Mouse (Mus musculus): ENCODE measurements around the gene Tmcc3. TPM values are rescaled to one million over a fixed set of nuclear protein-coding genes. Genes with fewer than 3 reads are reported as not detected.

The Tmcc3 gene
- 26.0 and 66.8 TPM in 2 replicates for polyA plus RNA-seq (2012; rRNA removed)

DNA sequence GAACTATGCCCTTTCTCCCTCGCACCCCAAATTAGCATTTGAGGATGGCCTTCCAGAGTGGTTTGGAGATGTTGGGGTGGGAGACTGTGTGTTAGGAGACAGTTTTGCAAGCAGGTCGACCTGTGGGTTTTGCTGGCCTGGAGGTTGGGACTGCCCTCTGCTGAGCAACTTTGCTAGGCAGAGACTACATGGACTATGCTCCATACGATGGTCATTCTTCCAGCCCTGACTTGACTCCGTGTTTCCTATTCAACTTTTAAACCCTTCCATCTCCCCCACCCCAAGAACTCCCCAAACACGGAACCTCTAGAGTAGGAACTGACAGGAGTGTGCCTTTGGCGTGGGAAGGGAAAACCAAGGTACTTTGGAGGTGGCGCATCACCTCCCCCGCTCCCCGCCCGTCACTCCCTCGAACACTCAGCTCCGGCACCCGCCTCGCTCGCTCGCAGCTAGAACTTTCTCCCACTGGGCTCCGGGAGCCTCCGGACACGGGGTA, at the start of gene Tmcc3:
Gene Tmcc3 (plus strand): TSS at position 439 of the 496 bp plus-strand sequence.
- WGBS: 1% methylated on average over 19 of the region's 19 CpGs
- DNase-seq (ENCODE audit: low read depth, low spot score): no peak

DNA sequence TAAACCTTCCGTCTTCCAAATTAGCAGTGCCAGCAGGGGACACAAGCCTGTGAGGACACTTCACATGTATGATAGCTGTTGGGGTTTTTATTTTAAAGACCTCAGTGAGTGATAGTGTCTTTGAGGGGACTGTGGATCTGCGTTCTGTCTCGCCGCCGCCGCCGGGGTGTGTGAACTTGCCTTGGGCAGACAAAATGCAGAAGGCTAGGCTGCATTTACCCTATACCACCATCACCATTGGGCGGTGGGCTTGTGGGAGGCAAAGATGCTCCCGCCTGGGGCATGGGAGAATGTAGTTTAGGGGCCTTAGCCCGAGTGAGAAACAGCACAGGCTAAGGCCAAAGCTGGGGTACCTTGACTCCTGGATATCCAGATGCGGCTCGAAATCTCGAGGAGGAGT, 49.1 kb upstream of the Tmcc3 start:
- no peak for DNase-seq (ENCODE audit: low read depth, low spot score)
- 90% methylated on average over 13 of the region's 13 CpGs for whole genome bisulfite sequencing

DNA sequence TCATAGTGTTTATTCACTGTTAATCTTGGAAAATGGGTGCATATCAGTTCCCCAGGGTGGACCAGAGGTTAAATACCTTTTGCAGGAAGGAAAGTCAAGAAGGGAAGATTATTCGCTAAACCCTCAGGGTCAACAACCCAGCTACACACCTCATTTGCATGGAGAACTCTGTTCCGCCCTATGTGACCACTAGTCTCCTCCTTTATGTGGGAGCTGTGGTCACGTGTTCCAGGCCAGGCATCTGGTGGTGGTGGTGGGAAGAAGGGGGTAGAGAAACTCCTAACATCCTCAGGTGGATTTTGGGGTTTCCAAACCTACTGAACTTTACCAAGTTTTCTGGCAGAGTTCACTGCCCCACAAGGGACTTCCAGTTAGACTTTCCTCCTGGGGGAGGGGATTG, 48.5 kb upstream of the Tmcc3 start:
- WGBS: 57% methylated on average over 3 of the region's 3 CpGs
- no peak for DNase-seq (ENCODE audit: low read depth, low spot score)

DNA sequence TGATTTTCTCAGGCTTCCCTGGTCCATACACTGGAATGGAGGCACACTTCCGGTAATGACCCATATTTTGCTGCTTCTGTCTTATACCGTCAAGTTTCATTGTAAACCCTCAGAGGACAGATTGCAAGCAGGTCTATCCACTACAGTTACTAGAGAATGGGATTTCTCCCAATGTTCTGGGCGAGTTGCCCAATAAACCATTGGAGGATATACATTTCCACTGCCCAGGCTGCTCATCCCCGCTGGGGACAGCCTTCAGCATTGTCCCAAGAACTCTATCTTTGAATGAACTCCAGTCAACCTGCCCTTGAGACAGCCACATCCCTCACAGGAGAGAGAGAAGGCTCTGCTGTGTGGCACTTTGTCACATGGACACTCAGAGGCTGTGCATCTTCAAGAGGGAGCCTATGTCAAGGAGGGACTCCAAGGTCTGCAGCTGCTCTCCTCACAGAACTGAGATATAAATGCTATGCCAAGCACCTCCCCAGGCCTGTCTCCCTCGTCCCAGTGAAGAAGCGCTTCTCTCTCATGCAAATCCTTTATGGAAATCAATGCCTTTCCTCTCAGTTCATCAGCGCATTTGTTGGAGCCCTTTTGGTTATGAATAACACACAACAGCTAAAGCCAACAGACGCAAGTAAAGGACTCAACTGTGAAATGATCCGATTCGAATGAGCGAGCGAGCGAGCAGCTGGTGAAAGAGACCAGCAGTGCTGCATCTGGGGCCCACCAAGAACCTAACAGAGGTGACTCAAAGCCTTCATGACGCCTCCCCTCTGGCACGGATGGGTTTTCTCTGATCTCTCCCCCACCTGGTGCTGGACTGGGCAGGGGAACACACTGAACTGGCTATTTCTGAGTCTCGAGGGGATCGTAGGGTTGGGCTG, 45.9 kb upstream of the Tmcc3 start:
- DNase-seq (ENCODE audit: low read depth, low spot score): no peak
- WGBS: 70% methylated on average over 17 of the region's 17 CpGs

DNA sequence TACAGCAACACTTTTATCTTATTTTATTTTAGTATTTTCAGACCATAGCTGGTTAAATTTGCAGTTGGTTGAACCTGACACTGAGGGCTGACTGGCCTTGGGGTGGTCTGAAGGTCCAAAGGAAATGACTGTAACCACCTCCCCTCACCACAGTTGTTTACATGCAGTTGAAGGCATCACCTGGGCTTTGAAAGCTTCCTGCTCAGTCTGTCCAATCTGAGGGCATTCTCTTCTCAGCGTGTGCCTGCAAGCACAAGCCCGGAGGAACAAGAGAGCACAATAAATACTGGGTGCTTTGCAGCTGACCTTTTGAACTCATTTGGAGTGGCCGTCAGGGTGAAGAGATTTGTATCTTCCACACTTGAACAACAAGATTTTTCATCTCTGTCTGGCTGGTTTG, 36.4 kb upstream of the Tmcc3 start:
- no peak for DNase-seq (ENCODE audit: low read depth, low spot score)
- 5% methylated on average over 3 of the region's 3 CpGs for WGBS

DNA sequence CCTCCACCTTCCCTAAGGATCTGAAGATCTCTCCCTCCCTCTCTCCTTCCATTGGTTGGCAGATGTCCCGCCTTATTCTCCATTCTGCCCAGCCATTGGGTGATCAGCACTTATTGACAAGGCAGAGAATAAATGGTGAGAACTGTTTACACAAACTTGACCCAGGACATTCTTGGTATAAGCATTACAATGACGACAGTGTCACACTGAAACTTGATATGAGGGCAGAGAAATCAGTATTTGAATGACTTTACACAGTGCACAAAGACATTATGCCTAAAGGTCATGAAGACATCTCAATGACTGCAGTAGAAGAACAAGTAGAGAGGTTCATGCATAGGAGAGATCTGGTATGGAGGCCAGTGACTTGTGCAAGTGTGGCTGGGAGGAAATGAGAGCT, 35.2 kb upstream of the Tmcc3 start:
- WGBS: 50% methylated on average over 2 of the region's 2 CpGs
- DNase-seq (ENCODE audit: low read depth, low spot score): no peak

DNA sequence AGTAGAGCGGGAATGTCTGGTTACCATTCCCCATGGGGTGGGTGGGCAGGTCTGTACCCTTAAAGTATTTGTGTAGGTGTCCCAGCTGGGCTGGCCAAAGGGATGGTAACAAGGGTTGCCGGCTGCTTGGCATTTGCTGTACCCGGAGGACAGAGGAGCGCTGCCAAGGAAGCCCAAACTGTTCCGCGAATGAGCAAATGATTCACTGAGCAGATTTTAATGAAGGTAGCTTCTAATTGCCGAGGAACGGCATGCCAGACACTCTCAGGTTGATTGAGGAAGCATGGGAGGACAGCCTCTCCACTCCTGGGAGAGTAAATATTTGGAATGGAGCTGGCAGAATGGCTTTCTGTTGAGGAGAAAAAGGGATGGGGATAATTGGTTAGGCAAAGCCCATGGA, 29.6 kb upstream of the Tmcc3 start:
- WGBS: 38% methylated on average over 8 of the region's 8 CpGs
- no peak for DNase-seq (ENCODE audit: low read depth, low spot score)

DNA sequence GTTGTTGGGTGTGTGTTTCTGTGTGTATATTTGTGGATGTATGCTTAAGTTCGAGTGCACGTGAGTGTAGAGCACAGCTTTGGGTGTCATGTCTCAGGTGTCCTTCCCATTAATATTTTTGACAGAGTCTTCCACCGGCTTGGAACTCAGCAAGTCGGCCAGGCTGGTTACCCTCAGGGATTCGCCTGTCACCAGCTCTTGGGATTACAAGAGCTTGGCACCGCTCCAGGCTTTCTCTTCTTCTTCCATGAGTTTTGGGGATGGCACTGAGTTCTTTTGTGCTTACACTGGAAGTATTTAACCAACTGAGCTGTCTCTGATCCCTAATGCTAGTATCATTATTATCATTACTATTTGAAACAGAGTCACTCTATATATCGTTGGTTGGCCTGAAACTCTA, 29.0 kb upstream of the Tmcc3 start:
- DNase-seq (ENCODE audit: low read depth, low spot score): no peak
- WGBS: 85% methylated on average over 7 of the region's 7 CpGs

DNA sequence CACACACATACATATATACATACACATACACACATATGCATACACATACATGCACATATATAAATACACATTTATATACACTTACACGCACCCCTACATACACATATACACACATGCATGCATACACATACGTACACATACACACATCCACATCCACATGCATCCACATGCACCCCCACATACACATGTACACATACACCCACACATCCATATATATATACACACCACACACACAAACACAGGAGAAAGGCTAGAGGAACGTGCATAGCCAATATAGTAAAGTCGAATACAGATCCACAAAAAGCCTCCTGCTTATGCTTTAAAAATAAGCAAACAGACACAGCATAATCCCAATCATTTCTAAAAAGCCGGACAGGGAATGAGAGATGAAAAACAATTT, 17.3 kb upstream of the Tmcc3 start:
- WGBS: 86% methylated on average over 5 of the region's 5 CpGs
- no peak for DNase-seq (ENCODE audit: low read depth, low spot score)

DNA sequence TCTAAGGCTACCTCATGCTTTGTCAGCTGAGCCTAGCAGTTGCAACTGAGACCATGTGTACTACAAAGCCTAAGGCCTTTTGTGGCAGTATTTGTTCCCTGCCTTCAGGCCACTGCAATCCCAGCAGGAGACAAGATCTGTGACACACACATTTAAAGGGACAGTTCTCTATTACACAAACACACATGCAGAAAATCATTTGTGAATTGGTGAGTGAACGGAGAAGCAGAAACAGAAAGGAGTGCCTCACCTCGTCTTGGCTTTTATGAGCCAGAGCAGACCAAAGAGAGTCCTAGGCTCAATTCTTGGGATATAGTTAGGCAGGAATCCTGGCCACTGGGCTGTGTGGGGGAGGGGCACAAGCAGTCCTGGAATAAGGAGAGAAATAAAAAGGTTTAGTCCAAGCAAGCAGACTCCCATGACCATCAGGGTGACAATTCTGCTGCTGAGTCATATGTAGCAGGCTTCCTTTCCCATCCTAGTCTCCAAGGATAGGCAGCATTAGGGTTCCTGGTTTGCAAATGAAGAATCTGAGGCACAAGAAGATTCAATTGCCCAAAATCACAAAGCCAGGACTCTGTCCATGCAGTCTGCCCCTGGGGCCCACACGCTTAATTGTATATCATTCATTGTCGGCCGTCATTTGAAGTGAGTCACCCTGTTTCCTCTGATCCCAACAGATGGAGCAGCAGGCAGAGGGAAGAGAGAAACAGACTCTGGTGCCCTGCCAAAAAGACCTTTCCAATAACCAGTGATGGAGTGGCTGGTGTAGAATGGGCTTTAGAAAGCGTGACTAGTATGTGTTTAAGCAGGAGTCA, 16.6 kb upstream of the Tmcc3 start:
- no peak for DNase-seq (ENCODE audit: low read depth, low spot score)
- WGBS: 45% methylated on average over 6 of the region's 6 CpGs

DNA sequence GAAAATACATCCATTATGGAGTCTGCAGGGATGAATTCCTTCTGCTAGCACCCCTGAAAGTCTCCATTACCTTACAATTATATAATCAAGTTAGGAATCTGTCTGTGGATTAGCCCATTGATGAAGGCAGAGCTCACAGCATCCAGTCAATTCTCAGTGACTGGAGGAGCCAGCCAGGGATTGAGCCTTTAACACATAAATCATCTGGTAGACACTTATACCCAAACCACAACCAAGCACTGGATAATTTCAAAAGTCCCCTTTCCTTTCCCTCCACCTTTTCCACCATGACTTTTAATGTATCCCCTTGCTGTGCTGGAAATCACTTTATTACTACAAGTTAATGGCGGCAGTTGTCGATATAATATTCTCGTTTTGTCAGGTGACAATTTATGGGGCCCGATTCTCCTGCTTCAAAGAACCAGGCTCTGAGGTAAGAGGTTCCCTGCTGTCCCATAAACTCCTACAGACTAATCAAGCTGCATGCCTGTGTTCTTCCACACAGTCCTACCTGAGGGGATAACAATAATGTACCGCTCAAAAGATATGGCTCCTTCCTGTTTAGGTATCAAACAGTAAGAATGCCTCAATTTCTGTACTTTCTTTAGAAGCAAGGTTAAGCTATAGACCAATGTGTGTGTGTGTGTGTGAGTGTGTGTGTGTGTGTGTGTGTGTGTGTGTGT, 15.7 kb upstream of the Tmcc3 start:
- no peak for DNase-seq (ENCODE audit: low read depth, low spot score)
- 74% methylated on average over 5 of the region's 5 CpGs for WGBS

DNA sequence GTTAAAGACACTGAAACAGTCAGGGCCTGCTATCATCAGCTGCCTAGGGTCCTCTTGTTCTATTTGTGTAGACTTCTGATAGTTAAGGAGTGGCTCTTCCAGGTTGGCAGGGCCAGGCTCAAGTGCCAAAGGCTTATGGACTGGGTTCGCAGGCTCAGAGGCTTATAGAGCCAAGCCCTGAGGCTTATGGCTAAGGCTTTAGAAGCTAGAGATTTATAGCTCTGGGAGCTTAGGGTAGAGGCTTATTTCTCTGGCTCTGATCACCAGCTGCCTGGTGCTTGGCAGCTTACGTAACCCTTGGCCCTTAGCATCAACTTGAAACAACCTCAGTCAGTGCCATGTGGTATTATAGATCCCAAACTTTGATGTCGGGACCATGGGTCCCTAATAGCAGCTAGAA, 13.3 kb upstream of the Tmcc3 start, which contains the start of gene Gm4792:
Gene Gm4792 (minus strand): TSS at position 233 of the 400 bp plus-strand sequence.
- WGBS: 43% methylated on average over 3 of the region's 3 CpGs
- no peak for DNase-seq (ENCODE audit: low read depth, low spot score)

DNA sequence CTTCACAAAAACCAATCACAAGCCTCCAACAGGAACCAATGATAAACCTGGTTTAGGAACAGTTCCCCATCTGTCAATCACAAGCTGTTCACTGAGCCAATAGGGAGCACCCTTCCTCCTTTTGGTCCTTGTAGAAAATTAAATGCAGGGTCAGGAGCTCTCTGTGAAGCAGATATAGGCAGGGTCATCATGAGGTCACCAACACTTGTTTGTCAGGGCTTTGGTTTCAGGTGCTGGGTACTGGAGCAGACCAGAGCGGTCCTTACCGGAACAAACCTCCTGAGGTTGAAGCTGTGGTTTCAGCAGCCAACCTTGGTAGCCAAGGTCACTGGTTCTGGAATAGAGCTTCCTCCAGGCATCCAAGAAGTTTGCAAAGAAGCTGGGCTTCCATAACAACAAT, 12.4 kb upstream of the Tmcc3 start:
- DNase-seq (ENCODE audit: low read depth, low spot score): no peak
- 94% methylated on average over 2 of the region's 2 CpGs for WGBS

DNA sequence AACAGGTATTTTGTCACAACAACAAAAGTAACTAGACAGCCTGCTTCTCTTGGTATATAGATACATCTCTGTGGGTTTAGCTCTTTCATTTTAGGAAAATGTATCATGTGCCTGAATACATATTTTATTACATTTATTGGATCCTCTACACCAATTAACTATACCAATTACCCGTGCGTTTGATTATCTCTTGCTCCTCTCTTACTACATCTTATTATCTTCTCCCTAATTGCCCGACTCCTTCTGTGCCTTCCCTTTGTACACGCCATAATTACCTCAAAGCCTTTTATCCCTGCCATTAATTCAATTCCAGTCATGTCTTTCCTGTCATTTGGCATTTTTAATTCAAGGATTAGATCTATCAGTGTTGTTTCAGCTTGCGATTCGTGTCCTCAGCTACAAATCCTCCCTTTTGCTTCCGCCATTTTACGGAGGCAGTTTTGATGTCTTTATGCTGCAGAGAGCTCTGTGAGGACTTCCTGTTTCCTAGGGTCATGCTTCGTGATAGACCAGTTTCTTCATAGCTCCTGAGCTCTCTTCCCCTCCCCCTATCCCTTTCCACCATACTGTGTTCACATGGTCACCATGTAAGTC, 7.6 kb upstream of the Tmcc3 start:
- 82% methylated on average over 9 of the region's 9 CpGs for WGBS
- DNase-seq (ENCODE audit: low read depth, low spot score): no peak

DNA sequence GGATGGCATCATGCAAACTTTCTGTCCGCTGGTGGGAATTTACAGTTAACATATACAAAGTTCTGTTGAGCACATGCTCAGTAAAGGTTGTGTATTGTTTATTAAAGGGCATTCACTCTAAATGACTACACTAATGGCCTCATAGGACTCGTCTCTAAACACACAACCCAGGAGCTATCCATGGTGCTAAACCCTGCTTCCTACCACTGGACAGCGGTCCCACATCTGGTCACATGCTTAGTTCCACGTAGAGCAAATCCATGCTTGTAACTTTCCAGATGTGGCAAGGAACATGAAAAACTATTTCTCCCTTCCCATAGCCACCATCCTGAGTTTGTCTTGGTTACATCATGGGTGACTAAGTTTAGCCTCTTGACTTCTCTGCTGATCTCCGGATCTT, 6.2 kb upstream of the Tmcc3 start:
- no peak for DNase-seq (ENCODE audit: low read depth, low spot score)
- 51% methylated on average over 5 of the region's 5 CpGs for WGBS

DNA sequence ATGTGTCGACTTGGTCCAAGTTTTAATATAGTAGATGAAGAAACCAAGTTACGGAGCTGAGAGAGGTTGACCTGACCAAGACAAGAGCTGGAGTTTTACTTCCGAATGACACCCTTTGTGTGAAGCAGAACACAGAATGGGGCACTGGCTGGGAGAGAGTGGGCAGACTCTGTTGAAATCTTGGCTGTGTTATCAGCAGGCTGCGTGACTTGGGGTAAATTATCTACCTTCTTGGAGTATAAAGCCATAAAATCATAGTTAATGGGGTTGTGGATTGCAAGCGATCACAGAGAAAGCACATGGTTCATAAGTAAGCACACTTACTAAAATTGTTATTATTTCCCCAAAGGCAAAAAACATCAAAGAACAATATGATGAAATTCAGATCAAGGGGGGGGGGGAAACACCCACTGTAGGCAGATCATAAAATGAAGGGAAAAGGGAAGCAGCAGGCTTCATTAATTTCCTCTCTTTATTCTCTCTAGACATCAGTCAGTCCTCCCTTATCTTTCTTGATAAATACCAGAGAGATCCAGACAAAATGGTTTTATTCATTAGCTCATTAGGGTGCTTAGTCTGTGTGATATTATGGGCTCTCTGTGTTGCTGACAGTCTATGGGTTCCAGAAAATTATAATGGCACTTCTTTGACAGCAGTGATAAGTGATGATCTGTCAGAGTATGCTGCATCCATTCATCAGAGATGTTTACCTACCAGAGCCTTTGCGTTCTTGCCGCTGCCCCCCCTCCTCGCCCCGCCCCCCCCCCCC, 1.1 kb upstream of the Tmcc3 start:
- no peak for DNase-seq (ENCODE audit: low read depth, low spot score)
- WGBS: 21% methylated on average over 9 of the region's 9 CpGs

DNA sequence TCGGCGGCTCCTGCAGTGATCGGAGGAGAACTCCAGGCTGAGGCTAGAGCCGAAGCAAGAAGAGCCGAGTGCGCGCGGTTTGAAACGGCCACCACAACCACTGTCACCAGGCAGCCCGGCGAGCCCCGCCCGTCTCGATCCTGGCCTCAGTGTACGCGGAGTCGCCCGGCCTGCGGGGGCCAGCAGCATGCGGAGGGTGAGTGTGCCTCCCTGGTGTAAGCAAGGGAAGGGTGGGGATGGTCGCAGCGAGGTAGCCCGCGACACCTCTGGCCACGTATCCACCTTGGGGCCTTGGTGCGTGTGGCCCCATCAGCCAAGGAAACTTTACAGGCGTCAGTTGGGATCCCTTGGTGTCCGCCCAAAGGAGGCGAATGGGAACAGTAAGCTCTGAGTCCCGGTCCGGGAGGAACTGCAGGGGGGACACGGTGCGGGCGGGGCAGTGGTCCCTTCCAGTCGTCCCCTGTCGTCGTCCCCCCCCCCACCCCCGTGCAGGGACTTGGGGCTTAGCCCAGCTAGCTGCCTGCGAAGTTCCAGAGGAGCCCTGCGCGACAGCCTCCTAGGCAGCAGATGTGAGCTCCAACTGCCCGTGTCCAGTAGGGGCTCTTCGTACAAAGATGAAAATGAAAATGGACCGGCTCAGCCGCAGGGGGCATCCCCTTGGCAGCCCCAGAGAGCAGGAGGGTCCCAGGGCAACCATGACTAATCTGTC, 412 bp downstream of the Tmcc3 start:
- WGBS: 1% methylated on average over 45 of the region's 45 CpGs
- DNase-seq (ENCODE audit: low read depth, low spot score): no peak

DNA sequence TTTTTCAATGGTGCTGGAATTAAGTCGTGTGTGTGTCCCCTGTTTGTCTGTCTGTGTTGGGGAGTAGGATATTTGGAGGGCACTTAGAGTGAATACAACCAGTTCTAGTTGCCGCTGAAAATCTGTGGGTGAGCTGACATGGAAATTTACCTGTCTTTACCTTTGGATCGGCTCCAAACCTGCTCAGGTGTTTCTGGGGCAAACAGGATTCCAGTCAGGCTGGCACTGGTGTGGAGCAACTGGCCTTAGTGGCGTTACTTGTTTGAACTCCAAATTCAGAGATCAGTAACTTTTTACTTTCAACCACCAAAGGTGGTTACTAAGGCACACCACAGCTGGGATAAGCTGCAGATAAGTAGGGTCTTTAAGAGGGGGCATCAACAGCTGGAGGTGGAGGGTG, 1.4 kb downstream of the Tmcc3 start:
- no peak for DNase-seq (ENCODE audit: low read depth, low spot score)
- WGBS: 59% methylated on average over 4 of the region's 4 CpGs

Data from large intestine, adult 2 months (tissue).